Mouse (Mus musculus): Measurements from ENCODE around the gene Dab2.

The Dab2 gene

DNA sequence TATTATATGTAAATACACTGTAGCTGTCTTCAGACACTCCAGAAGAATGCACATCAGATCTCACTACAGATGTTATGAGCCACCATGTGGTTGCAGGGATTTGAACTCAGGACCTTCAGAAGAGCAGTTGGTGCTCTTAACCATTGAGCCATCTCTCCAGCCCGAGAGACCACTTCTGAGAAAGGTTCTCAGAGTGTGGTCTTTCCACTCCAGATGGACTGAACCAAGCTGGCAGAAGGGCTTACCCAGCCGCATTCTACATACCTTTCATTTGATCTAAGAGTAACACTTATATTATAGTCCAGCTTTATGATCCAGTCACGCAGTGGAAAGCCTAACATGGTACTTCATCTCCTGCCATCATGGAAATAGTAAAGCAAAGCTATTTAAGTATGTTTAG is 92.3 kb downstream of the Dab2 start:
- DNase-seq (ENCODE audit: low spot score in 2 of 2): no peak

DNA sequence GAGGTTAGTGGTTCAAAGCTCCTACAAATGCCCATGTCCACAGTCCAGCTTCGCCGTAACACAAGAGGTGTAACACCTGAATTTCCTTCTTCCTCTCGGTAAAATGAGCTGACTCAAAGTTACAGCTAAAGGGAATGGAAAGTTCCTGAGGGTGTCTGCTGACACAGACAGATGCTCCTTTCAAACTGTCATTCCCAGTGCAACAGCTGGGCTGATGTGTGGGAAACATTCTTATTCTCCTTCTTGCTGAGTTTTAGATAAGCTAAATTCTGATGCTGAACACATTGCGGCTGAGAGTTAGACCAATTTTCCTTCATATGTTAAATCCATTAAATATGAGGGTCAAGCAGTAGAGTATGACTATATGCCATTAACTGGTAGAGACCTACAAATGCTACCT is 94.0 kb downstream of the Dab2 start:
- DNase-seq (ENCODE audit: low spot score in 2 of 2): no peak

DNA sequence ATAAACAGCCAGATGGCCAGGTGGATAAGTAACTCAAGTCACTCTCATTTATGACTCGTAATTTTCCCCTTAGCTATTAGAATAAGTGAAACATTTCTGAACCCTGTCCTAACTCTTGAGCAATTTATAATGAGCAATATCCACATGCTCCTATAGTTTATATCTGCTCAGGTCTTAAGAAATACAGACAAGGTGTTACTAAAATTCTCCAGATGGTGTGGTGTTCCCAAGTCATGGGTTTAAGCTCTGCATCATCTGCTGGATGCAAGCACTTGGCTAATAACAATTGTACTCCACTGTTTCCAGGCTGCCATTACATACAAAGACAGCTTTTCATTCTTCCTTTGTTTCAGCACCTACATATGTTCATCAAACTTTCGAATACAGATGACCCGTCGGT is 98.6 kb downstream of the Dab2 start:
- DNase-seq (ENCODE audit: low spot score in 2 of 2): no peak

DNA sequence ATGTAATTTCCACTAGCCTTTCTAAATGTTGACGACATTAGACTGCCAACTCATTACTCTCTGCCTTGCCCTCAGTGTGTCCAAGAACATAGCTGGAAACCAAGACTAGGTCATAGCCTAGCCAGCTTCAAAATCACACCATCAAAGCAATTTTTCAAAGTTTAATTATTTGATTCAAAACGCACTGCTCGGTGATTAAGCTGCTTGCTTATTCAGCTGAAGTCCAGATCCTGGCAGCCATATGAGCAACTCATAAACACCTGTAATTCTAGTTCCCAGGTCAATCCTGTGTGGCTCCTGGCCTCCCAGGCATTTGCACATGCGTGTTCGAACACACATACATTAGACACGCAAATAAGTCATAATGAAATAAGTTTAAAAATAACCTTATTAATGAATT is 99.3 kb downstream of the Dab2 start:
- no peak for DNase-seq (ENCODE audit: low spot score in 2 of 2)

DNA sequence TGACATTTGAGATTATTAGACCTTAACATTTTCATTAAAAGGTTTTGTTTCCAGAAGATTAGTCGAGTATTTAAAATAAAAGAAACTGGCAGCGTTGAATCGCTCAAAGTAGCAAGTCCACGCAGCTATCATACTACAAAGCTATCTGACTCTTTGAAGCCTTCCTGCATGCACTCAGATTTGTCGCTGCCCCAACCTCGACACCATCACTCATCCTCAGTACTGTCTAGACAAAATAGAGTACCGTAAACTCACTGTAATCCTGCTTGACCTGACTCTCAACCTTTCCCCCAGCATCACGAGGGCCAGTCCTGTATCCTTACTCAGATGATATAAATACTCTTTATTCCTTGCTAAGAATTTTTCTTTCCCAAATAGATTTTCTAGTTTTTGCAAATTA is 100.5 kb downstream of the Dab2 start:
- DNase-seq (ENCODE audit: low spot score in 2 of 2): no peak

DNA sequence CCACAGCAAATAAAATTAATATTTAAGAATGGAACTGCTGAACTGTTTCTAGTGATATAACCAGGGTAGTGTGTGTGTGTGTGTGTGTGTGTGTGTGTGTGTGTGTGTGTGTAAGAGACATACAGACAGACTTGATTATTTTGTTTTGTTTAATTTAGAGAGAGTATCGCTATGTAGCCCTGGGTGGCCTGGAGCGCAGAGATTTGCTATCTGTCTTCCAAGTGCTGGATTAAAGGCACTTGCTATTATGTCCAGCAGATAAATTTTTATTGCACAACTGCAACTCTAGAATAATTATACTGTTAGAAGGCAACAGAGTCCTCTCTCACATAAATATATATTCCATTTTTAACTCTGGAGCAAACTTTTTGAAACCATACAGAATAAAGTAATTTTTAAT is 102.8 kb downstream of the Dab2 start:
- DNase-seq (ENCODE audit: low spot score in 2 of 2): no peak

DNA sequence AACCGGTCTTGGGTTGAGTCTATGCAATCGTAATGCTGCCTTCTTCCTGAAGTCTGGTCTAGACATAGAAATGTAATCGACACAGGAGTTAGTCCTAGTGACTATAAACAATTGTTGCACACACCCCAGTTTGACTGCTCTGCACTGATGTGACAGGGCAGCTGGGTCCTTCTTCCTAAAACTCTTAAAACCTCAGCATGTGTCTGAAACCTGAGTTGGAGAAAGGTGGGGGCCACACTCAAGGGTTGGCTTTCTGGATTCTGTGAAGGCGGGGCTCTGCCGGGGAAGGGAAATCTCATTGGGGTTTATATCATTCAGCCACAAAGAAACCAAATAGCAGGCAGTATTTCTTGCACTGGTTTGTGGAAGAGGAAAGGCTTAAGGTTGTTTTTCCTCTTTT is 104.6 kb downstream of the Dab2 start:
- no peak for DNase-seq (ENCODE audit: low spot score in 2 of 2)

DNA sequence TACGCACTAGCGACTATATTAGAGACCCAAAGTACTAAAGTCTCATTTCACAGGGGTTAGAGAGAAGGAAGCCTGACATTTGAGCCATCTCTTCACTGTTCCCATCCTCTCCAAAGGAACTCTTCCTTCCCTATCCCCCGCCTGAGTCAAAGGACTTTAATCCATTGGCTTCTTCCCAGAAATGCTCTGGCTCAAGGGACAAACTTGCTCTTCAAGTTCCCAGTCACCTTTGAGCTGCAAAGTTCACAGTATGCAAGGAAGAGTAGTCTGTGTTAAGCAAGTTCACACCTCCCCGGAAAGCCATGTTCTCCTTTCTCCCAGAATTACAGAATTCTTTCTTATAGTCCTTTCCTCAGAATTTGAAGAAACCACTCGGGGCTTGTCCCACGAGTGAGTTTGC is 107.2 kb downstream of the Dab2 start:
- no peak for DNase-seq (ENCODE audit: low spot score in 2 of 2)

DNA sequence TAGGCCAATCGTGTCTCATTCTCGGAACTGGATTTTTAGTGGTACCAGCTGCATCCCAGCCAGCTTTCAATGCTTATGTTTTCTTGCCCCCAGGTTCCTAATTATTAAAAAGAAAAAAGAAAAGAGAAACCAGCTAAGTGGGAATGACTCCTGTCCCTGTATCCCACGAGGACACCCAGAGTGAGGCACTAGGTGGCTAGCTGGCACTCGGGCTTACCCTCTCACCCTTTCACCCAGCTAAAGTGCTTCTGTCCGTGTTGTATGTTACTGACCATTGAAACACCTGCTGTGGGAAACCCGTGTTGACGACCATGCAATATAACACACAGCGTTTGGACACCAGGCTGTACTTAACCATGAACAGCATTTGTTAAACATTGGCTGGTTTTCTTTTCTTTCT is 109.4 kb downstream of the Dab2 start:
- DNase-seq (ENCODE audit: low spot score in 2 of 2): no peak

DNA sequence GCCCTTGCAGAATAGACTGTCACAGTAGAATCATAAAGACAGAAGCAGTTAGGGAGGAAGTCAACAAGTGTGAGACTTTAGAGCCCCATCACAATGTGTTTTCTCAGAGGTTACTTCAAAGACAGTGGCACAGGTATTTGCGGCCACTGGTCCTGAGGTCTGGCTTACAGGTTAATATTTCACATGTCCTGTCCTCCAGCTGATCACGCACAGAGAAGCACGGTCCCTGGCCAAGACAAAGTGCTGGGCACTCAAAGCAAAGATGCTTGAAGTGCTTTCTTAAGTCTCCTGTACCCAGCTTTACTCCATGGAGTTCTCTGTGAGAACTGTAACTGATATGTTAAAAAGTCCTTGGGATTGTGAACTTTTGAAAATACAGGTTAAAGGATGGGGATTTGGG is 110.6 kb downstream of the Dab2 start:
- no peak for DNase-seq (ENCODE audit: low spot score in 2 of 2)

DNA sequence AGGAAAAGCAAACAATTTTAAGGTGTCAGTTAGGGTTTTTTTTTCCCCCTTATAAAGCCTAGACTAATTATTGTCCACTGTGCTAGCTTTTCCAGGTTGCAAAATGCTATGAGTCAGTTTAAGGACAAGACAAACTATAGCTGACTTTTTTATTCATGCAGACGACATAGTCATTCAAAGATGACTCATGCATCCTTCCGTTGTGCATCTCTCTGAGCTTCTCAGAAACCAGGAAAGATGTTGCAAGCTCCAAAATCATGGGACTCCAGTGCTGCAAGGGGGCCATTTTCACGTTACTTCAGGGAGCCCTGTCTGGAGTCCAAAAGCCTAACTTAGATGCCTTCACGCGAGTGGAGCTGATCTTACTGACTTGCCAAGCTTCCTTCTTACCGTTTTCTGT is 111.7 kb downstream of the Dab2 start:
- DNase-seq (ENCODE audit: low spot score in 2 of 2): no peak

DNA sequence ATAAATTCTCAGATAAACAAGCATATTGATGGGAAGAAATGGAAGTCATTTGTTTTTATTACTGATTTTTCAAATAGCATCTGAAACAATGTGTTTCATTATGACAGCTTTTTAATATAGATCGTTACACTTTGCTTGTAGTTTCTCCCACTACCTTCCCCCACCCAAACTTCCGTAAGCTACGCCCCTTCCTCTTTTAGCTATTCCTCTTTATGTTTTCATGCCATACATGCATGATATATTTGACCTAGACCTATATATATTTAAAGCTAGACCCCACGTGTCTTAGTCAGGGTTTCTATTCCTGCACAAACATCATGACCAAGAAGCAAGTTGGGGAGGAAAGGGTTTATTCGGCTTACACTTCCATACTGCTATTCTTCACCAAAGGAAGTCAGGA is 115.7 kb downstream of the Dab2 start:
- no peak for DNase-seq (ENCODE audit: low spot score in 2 of 2)

DNA sequence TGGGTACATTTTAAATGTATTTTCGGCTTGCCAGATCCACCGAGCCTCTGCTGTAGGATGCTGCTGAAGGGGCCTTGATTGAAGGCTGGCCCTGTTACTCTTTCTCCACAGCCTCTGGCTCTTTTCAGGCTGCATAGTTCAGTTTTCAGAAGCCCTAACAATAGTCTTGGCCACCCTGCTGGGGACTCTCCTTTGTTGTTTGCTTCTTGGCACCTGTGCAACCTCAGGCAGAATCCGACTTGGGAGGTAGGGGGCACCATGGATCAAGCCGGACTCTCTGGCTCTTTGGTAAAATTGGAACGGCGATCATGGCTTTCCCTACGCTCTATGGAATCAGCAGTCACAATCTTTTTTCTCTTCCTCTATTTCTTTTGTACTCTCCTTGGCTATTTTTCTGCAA is 132.2 kb downstream of the Dab2 start:
- no peak for DNase-seq (ENCODE audit: low spot score in 2 of 2)

DNA sequence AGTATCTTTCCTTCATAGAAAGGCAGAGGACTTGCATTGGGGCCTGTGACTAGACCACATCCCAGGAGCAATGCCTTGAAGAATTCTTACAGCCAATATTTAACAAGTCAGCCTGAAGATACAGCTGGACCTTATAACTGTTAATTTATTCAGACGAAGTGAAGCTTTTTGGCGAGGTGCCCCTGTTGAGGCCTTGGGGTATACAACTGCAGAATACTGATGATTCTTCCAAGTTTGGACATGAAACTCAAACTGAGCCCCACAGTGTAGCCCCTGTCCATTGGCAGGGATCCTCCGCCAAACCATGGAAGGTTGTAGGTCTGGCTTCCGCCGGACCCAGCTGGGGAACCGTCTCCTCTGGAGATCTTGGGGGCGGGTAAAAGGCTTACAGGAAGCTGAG is 132.8 kb downstream of the Dab2 start:
- peak in 1 of 2 experiments; percentile 39 for DNase-seq (ENCODE audit: low spot score in 2 of 2)

DNA sequence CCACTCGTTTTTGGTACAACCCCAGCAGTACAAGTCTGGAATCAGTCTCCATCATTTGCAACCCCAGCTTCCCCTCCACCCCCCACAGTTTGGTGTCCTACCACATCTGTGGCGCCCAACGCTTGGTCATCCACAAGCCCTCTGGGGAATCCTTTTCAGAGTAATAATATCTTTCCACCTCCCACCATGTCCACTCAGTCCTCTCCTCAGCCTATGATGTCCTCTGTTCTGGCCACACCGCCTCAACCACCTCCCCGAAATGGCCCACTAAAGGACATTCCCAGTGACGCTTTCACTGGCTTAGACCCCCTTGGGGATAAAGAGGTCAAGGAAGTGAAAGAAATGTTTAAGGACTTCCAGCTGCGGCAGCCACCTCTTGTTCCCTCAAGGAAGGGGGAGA is 135.7 kb downstream of the Dab2 start:
- no peak for DNase-seq (ENCODE audit: low spot score in 2 of 2)

DNA sequence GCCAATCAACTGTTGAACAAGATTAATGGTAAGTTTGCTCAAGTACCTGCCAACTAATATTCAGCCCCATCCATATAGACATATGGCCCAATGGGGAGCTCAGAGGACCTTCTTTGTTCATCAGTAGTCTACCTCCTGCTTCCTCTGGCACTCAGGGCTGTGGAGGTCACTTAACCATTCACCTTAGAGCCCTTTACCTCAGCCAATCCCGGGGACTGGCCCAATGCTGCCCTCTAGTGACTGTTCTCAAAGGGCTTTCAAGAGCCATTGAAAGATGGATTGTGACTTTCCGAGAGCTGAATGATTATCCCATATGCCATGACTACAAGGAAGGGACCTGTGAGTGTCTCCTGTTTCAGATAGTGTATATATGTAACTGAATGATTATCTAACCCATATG is 136.2 kb downstream of the Dab2 start:
- no peak for DNase-seq (ENCODE audit: low spot score in 2 of 2)

DNA sequence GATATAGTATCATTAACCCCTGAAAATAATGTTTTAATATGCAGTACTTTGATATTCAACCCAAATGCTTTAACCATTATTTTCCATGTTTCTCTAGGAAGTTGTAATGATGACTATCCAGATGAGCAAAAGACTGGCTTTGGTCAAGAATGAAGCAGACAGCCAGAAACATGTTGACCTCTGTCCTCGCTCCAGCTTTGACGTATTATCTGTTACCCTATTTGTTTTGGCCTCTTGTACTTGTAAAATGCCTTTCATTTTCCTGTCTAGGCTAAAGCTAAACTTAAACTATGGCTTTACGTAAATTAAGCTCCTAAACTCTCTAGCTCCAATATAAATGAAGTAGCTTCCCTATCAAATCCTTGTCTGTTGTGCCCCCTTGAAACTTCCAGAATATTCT is 139.1 kb downstream of the Dab2 start:
- no peak for DNase-seq (ENCODE audit: low spot score in 2 of 2)

DNA sequence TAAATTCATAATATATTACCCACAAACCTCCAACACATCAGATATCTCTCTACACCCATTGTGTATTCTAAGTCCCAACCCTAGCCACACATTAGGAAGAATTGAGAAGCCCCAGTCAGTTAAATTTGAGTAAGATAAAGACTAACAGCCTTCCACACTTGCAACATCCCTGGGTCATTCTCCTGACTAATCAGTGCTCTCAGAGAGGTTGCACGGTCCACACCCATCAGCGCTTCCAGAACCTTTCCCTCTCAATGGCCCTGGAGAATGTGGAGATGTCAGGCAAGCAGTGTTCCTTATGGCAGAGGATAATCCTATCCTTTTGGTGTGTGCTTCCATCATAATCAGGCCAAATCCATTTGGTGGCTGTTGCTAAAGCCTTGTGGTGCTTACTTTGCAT is 144.9 kb downstream of the Dab2 start:
- DNase-seq (ENCODE audit: low spot score in 2 of 2): no peak

DNA sequence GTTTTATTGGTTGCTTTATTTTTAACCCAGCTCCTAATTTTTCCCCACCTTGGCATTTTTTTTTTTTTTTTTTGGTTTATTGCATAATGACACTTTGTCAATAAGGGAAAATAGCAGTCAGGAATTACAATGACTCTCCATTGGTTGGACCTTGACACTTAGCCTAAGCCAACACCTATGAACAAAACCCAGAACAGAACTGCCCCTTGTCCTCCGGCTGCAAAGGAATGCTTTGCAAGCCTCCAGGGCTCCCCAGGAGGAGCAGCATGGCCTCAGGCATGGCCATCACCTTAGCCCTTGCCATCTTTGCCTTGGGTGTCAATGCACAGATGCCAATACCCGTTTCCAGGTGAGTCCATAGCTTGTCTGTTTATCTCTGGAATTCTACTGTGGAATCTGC is 145.5 kb downstream of the Dab2 start, which contains the start of gene C9:
TSS of gene C9 (plus strand) at position 193 of the 400 bp plus-strand sequence.
- DNase-seq (ENCODE audit: low spot score in 2 of 2): no peak

DNA sequence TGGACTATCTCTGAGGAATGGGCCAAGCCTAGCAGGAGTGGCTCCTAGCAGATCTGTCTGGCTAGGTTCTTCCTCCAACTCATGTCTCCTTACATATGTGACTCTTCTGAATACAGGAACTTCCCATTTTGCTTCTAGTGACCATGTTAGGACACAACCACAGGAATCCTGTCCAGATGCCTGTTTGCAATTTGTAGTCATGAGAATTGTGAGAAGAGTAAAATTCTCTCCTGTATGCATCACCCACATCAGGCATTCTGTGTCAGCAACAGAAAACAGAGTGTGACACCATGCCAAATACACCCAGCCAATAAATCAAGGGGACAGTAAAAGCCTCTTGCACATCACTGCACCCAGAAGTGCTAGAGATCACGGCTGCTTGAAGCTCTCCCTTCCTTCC is 146.6 kb downstream of the Dab2 start:
- DNase-seq (ENCODE audit: low spot score in 2 of 2): no peak

DNA sequence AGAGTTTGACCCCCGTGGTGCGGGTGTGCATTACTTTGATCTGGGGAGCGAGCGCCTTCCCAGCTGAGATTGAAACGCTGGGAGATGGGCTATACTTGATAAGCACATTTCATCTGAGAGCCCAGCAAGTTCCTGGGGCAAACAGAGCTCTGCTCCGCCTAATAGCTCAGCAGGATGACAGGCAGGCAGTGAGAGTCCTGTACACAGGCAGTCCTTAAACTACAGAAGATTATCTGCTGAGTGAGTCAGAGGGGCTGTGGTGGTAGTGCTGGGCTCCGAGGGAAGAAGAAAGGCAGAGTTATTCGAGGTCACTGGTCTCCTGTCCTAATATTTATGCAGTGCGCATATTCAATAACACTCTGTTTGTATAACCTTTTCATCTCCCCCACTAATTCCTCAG is 149.3 kb downstream of the Dab2 start:
- DNase-seq (ENCODE audit: low spot score in 2 of 2): no peak

DNA sequence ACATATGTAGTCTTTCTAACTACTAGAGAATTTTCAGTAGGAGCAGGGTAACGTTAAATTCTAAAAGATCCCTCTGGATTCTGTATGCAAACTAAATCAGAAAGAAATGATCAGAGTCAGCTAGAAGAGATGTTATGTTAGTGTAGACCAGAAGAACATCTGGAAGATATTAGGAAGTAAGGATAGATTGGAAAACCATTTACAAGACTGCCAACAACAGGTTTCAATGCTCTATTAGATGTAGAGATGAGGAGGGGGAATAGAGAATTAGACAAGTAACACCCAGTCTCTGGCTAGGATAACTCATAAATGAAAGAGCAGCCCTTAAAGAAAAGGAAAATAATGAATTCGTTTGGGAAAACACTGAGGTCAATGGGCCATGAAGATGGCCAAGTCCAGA is 154.9 kb downstream of the Dab2 start:
- DNase-seq (ENCODE audit: low spot score in 2 of 2): no peak

DNA sequence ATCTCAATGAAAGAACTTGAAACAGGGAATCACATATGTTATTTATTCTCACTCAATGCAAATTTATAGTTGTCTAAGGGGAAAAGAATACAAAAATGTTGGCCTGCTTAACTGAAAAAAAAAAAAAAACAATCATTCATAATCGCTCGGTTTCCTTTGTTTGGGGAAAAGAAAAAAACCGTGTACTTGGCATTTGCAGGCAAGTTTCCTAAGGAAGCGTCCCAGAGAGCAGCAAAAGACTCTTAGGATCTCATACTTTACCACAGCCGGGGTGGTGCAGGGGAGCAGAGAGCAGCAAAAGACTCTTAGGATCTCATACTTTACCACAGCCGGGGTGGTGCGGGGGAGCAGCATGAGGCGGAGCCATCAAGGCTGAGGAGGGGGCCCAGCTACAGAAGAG is 161.8 kb downstream of the Dab2 start:
- no peak for DNase-seq (ENCODE audit: low spot score in 2 of 2)

DNA sequence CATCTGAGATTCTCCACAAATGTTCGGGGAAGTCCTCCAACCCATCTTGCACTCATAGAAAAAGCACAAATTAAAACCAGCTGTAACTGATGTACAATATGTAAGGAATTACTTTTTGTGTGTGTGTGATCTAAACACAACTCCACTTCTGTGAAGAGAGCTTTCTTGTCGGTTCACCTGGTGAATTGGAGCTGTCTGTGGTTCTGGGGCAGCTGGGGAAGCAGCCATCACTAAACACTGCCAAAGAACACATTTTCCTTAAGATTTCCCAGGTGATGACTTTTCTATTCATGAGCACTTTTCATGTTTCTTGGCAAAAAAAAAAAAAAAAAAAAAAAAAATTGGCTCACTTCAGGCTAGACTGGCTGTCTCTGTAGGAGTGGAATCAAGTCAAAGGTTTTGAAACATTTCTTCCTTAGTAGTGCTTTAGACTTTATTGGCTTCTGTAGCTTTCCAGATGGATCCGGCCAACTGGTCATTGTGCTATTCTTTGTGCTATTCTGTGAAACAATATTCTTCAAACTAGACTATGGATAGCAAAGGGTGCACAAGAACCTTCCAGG is 163.9 kb downstream of the Dab2 start:
- no peak for DNase-seq (ENCODE audit: low spot score in 2 of 2)

DNA sequence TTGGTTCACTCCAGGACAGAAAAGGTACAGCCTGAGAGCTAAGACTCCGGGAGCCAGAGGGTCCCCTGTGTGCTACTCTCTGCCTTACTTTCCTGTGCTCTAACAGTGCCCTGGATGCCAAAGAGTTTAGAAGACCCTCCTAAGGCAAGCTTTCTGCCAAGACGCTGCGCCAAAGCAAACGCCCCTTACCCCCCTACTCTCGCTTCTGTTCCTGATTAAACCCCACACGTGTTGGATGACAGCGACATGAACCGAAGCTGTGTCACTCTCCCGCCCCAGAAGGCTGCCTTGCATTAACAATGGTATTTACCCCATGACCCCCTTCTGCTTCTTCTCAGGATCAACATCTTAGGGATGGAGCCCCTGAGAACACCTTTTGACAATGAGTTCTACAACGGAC is 167.4 kb downstream of the Dab2 start:
- no peak for DNase-seq (ENCODE audit: low spot score in 2 of 2)

Data from urinary bladder, postnatal 4 days (tissue).